Mouse (Mus musculus): ENCODE results near the gene Jrkl. TPM values are rescaled to one million over a fixed set of nuclear protein-coding genes. Genes with fewer than 3 reads are reported as not detected.
A peak's percentile ranks its signal among the peaks of the same experiment; 100 is the strongest.

The Jrkl gene
- 12.2 and 13.2 TPM in 2 replicates for polyA plus RNA-seq (2012; ENCODE audit: insufficient read depth, insufficient read length, missing spikeins)

GRCm38 (mm10) chr9:13245481-13245880 lies at the start of gene Jrkl:
Jrkl (minus strand) TSS chr9:13245829.
- H3K4me3 ChIP-seq (ENCODE audit: insufficient read depth, low read length) = peak within 1 kb of the TSS; percentile 66
- no peak for TF ChIP-seq CTCF (IDR thresholded peaks at IDR 0.05; ENCODE audit: low read depth, low read length)
- no peak for TF ChIP-seq POLR2A (IDR thresholded peaks at IDR 0.05; ENCODE audit: borderline replicate concordance, low read depth, low read length)
- H3K27ac ChIP-seq (ENCODE audit: insufficient read depth, low read depth, low read length) = peak within 1 kb of the TSS; percentile 72
- H3K4me1 ChIP-seq (ENCODE audit: control insufficient read depth, insufficient read depth, low read length) = peaks cover 11% of the 10 kb centered on the region

GRCm38 (mm10) chr9:13287482-13287881 lies 41.9 kb upstream of the Jrkl start:
- Histone ChIP-seq H3K4me1 (ENCODE audit: control insufficient read depth, insufficient read depth, low read length) (no peaks in the 10 kb centered on the region), H3K27ac (ENCODE audit: insufficient read depth, low read depth, low read length) (no peak overlapping the region), H3K4me3 (ENCODE audit: insufficient read depth, low read length) (no peak overlapping the region)
- TF ChIP-seq POLR2A (IDR thresholded peaks at IDR 0.05; ENCODE audit: borderline replicate concordance, low read depth, low read length) (no peak), CTCF (IDR thresholded peaks at IDR 0.05; ENCODE audit: low read depth, low read length) (no peak)

GRCm38 (mm10) chr9:13273219-13273618 lies 27.6 kb upstream of the Jrkl start:
- H3K4me3 ChIP-seq (ENCODE audit: insufficient read depth, low read length) = no peak overlapping the region
- no peaks in the 10 kb centered on the region for H3K4me1 ChIP-seq (ENCODE audit: control insufficient read depth, insufficient read depth, low read length)
- H3K27ac ChIP-seq (ENCODE audit: insufficient read depth, low read depth, low read length) = no peak overlapping the region
- TF ChIP-seq CTCF (IDR thresholded peaks at IDR 0.05; ENCODE audit: low read depth, low read length) (no peak), POLR2A (IDR thresholded peaks at IDR 0.05; ENCODE audit: borderline replicate concordance, low read depth, low read length) (no peak)

- TF ChIP-seq CTCF (IDR thresholded peaks at IDR 0.05; ENCODE audit: low read depth, low read length) = no peak
- TF ChIP-seq POLR2A (IDR thresholded peaks at IDR 0.05; ENCODE audit: borderline replicate concordance, low read depth, low read length) = no peak
- H3K4me1 ChIP-seq (ENCODE audit: control insufficient read depth, insufficient read depth, low read length) = no peaks in the 10 kb centered on the region
- H3K27ac ChIP-seq (ENCODE audit: insufficient read depth, low read depth, low read length) = no peak overlapping the region
- H3K4me3 ChIP-seq (ENCODE audit: insufficient read depth, low read length) = no peak overlapping the region
These were observed 15.4 kb upstream of the Jrkl start for GRCm38 (mm10) chr9:13260980-13261379.

- Histone ChIP-seq H3K4me3 (ENCODE audit: insufficient read depth, low read length) (no peak overlapping the region), H3K4me1 (ENCODE audit: control insufficient read depth, insufficient read depth, low read length) (no peaks in the 10 kb centered on the region), H3K27ac (ENCODE audit: insufficient read depth, low read depth, low read length) (no peak overlapping the region)
- TF ChIP-seq POLR2A (IDR thresholded peaks at IDR 0.05; ENCODE audit: borderline replicate concordance, low read depth, low read length) (no peak), CTCF (IDR thresholded peaks at IDR 0.05; ENCODE audit: low read depth, low read length) (no peak)
These were observed 12.5 kb upstream of the Jrkl start for GRCm38 (mm10) chr9:13258173-13258572.

- no peak overlapping the region for H3K4me3 ChIP-seq (ENCODE audit: insufficient read depth, low read length)
- no peak for TF ChIP-seq POLR2A (IDR thresholded peaks at IDR 0.05; ENCODE audit: borderline replicate concordance, low read depth, low read length)
- no peaks in the 10 kb centered on the region for H3K4me1 ChIP-seq (ENCODE audit: control insufficient read depth, insufficient read depth, low read length)
- H3K27ac ChIP-seq (ENCODE audit: insufficient read depth, low read depth, low read length) = no peak overlapping the region
These were observed 11.1 kb upstream of the Jrkl start for GRCm38 (mm10) chr9:13256726-13257125.

- H3K27ac ChIP-seq (ENCODE audit: insufficient read depth, low read depth, low read length) = no peak overlapping the region
- H3K4me3 ChIP-seq (ENCODE audit: insufficient read depth, low read length) = no peak overlapping the region
- TF ChIP-seq POLR2A (IDR thresholded peaks at IDR 0.05; ENCODE audit: borderline replicate concordance, low read depth, low read length) (no peak), CTCF (IDR thresholded peaks at IDR 0.05; ENCODE audit: low read depth, low read length) (no peak)
- peaks cover 3% of the 10 kb centered on the region for H3K4me1 ChIP-seq (ENCODE audit: control insufficient read depth, insufficient read depth, low read length)
These were observed 5.6 kb upstream of the Jrkl start for GRCm38 (mm10) chr9:13251251-13251650.

- no peak overlapping the region for H3K27ac ChIP-seq (ENCODE audit: insufficient read depth, low read depth, low read length)
- no peak overlapping the region for H3K4me3 ChIP-seq (ENCODE audit: insufficient read depth, low read length)
- H3K4me1 ChIP-seq (ENCODE audit: control insufficient read depth, insufficient read depth, low read length) = peaks cover 11% of the 10 kb centered on the region
- TF ChIP-seq POLR2A (IDR thresholded peaks at IDR 0.05; ENCODE audit: borderline replicate concordance, low read depth, low read length) (no peak), CTCF (IDR thresholded peaks at IDR 0.05; ENCODE audit: low read depth, low read length) (no peak)
These were observed 2.5 kb upstream of the Jrkl start for GRCm38 (mm10) chr9:13248104-13248503.

GRCm38 (mm10) chr9:13246815-13247638 lies 1.4 kb upstream of the Jrkl start, which contains the start of gene Ccdc82:
Ccdc82 (plus strand) TSS chr9:13246955.
- TF ChIP-seq POLR2A (IDR thresholded peaks at IDR 0.05; ENCODE audit: borderline replicate concordance, low read depth, low read length) (no peak), CTCF (IDR thresholded peaks at IDR 0.05; ENCODE audit: low read depth, low read length) (no peak)
- H3K27ac ChIP-seq (ENCODE audit: insufficient read depth, low read depth, low read length) = peak within 1 kb of the TSS; percentile 46; the same call in 1 of the 2 replicates
- H3K4me1 ChIP-seq (ENCODE audit: control insufficient read depth, insufficient read depth, low read length) = peaks cover 11% of the 10 kb centered on the region
- peak within 1 kb of the TSS; percentile 98 for H3K4me3 ChIP-seq (ENCODE audit: insufficient read depth, low read length)

- no peak overlapping the region for H3K27ac ChIP-seq (ENCODE audit: insufficient read depth, low read depth, low read length)
- no peak for TF ChIP-seq POLR2A (IDR thresholded peaks at IDR 0.05; ENCODE audit: borderline replicate concordance, low read depth, low read length)
- TF ChIP-seq CTCF (IDR thresholded peaks at IDR 0.05; ENCODE audit: low read depth, low read length) = no peak
- H3K4me3 ChIP-seq (ENCODE audit: insufficient read depth, low read length) = no peak overlapping the region
- peaks cover 8% of the 10 kb centered on the region for H3K4me1 ChIP-seq (ENCODE audit: control insufficient read depth, insufficient read depth, low read length)
These were observed 3.3 kb downstream of the Jrkl start for GRCm38 (mm10) chr9:13242321-13242720.

All from bone marrow macrophage, adult 2 months (primary cell).